Mouse (Mus musculus) midbrain, postnatal 0 days (tissue): ENCODE data around the gene Timp3. TPM values are rescaled to one million over a fixed set of nuclear protein-coding genes. Genes with fewer than 3 reads are reported as not detected.
A peak's percentile ranks its signal among the peaks of the same experiment; 100 is the strongest.

Experiments used
- ATAC-seq: fragments of 200-750 bp; cut with Nextera tagmentation; 2 replicates; pipeline ENCODE4 v1.8.0; 2017; ENCODE audit warnings: moderate number of reproducible peaks, mild to moderate bottlenecking, moderate TSS enrichment, moderate library complexity; ENCODE audit not compliant: low FRiP score
- DNase-seq: peaks from one replicate; pipeline ENCODE4 v3.0.0-alpha.2; 2015; ENCODE audit warnings: low spot score
- H3K27ac ChIP-seq: fragments of 300-500 bp; sonication (generic); 2 replicates; pipeline ENCODE4 v1.5.1; 2014; ENCODE audit warnings: low read depth, mild to moderate bottlenecking, low read length, mixed read lengths
- H3K27me3 ChIP-seq: fragments of 300-500 bp; sonication (generic); 2 replicates; pipeline ENCODE4 v1.6.1; 2014; ENCODE audit warnings: low read length, control low read depth, mixed read lengths; ENCODE audit not compliant: insufficient read depth
- H3K36me3 ChIP-seq: fragments of 300-500 bp; sonication (generic); 2 replicates; pipeline ENCODE4 v1.6.1; 2014; ENCODE audit warnings: low read length, control low read depth, mixed read lengths; ENCODE audit not compliant: insufficient read depth
- H3K4me1 ChIP-seq: fragments of 300-500 bp; sonication (generic); 2 replicates; pipeline ENCODE4 v1.6.1; 2014; ENCODE audit warnings: mild to moderate bottlenecking, control low read depth, antibody characterized with exemption, low read length, mixed read lengths; ENCODE audit not compliant: insufficient read depth
- H3K4me2 ChIP-seq: fragments of 300-500 bp; sonication (generic); 2 replicates; pipeline ENCODE4 v1.6.1; 2014; ENCODE audit warnings: low read depth, mild to moderate bottlenecking, low read length, mixed read lengths; ENCODE audit not compliant: poor library complexity, severe bottlenecking
- H3K4me3 ChIP-seq: fragments of 300-500 bp; sonication (generic); 2 replicates; pipeline ENCODE4 v1.5.1; 2014; ENCODE audit warnings: low read depth, mild to moderate bottlenecking, low read length, moderate library complexity
- H3K9ac ChIP-seq: fragments of 300-500 bp; sonication (generic); replicated peaks from 2 replicates; pipeline ENCODE4 v1.6.1; 2014; ENCODE audit warnings: mild to moderate bottlenecking, low read length, moderate library complexity, mixed read lengths; ENCODE audit not compliant: poor library complexity, severe bottlenecking
- H3K9me3 ChIP-seq: fragments of 300-500 bp; sonication (generic); 2 replicates; pipeline ENCODE4 v1.6.1; 2016; ENCODE audit warnings: low read length, control low read depth
- CTCF ChIP-seq: IDR thresholded peaks from 2 replicates; pipeline ENCODE4 v1.5.1; 2016; ENCODE audit warnings: antibody characterized with exemption, mild to moderate bottlenecking
- WGBS: fragments of 180-500 bp; shearing (Covaris S2); extraction: QIAGEN DNeasy Blood & Tissue Kit; methylation state at CpG from one replicate; pipeline ENCODE4 v1.1.7; 2014; 5-methylcytosine and 5-hydroxymethylcytosine counted together
- polyA plus RNA-seq: library from polyadenylated mRNA; unstranded; fragments of >200 nt; fragmentation: Nextera tagmentation; extraction: Ambion mirVana; gene quantifications from 2 replicates; pipeline ENCODE4 v1.2.1, GENCODE M21; 2015
- total RNA-seq: library from RNA; depleted of rRNA; stranded (reverse); fragments of >200 nt; gene quantifications from 2 replicates; pipeline ENCODE4 v1.2.3, GENCODE M21; 2014

Timp3 gene
- total and polyA plus RNA-seq, 2 experiments from 2014 or later, result 47.3 to 105 TPM

- no peak overlapping the region for H3K4me3 ChIP-seq
- no peak overlapping the region for H3K27ac ChIP-seq
- H3K4me2 ChIP-seq, result peak overlapping the region; percentile 16; the same call in 1 of the 2 replicates
- H3K27me3 ChIP-seq, result no peaks in the 10 kb centered on the region
- no peaks in the 10 kb centered on the region for H3K9me3 ChIP-seq
- DNase-seq (no peak), ATAC-seq (no peak)
- peak; percentile 5; the same call in 1 of the 2 replicates for TF ChIP-seq CTCF
- no peak overlapping the region for H3K9ac ChIP-seq
- no peaks in the 10 kb centered on the region; the same call in 1 of the 2 replicates for H3K36me3 ChIP-seq
- 0% methylated on average over 2 of the region's 2 CpGs for WGBS
- peaks cover 18% of the 10 kb centered on the region; the same call in 1 of the 2 replicates for H3K4me1 ChIP-seq
Measured at GRCm38 (mm10) chr10:86304583-86304982, 4.4 kb downstream of the Timp3 start.

GRCm38 (mm10) chr10:86307235-86307634, 7.1 kb downstream of the Timp3 start:
- Histone ChIP-seq H3K4me3 (no peak overlapping the region), H3K9me3 (no peaks in the 10 kb centered on the region), H3K36me3 (no peaks in the 10 kb centered on the region; the same call in 1 of the 2 replicates), H3K27ac (no peak overlapping the region), H3K4me1 (peaks cover 10% of the 10 kb centered on the region; the same call in 1 of the 2 replicates), H3K27me3 (no peaks in the 10 kb centered on the region), H3K9ac (no peak overlapping the region), H3K4me2 (no peak overlapping the region)
- WGBS, result 91% methylated on average over 4 of the region's 4 CpGs
- DNase-seq, result no peak
- no peak for ATAC-seq
- no peak for TF ChIP-seq CTCF

- Histone ChIP-seq H3K27me3 (no peaks in the 10 kb centered on the region), H3K4me3 (no peak overlapping the region), H3K9ac (no peak overlapping the region), H3K9me3 (no peaks in the 10 kb centered on the region), H3K4me2 (no peak overlapping the region), H3K27ac (no peak overlapping the region), H3K4me1 (no peaks in the 10 kb centered on the region), H3K36me3 (no peaks in the 10 kb centered on the region; the same call in 1 of the 2 replicates)
- ATAC-seq (no peak), DNase-seq (no peak)
- TF ChIP-seq CTCF, result no peak
- 79% methylated on average over 6 of the region's 6 CpGs for WGBS
Measured at GRCm38 (mm10) chr10:86310527-86310926, 10.4 kb downstream of the Timp3 start.

GRCm38 (mm10) chr10:86312976-86313375, 12.8 kb downstream of the Timp3 start:
- H3K4me3 ChIP-seq, result no peak overlapping the region
- no peak for DNase-seq
- H3K36me3 ChIP-seq, result no peaks in the 10 kb centered on the region
- H3K4me2 ChIP-seq, result no peak overlapping the region
- H3K9ac ChIP-seq, result no peak overlapping the region
- H3K27me3 ChIP-seq, result no peaks in the 10 kb centered on the region
- H3K4me1 ChIP-seq, result no peaks in the 10 kb centered on the region
- H3K9me3 ChIP-seq, result no peaks in the 10 kb centered on the region
- TF ChIP-seq CTCF, result no peak
- 91% methylated on average over 3 of the region's 3 CpGs for WGBS
- ATAC-seq, result no peak
- H3K27ac ChIP-seq, result no peak overlapping the region

GRCm38 (mm10) chr10:86313448-86313847, 13.3 kb downstream of the Timp3 start:
- H3K27me3 ChIP-seq, result no peaks in the 10 kb centered on the region
- no peak for TF ChIP-seq CTCF
- ATAC-seq (no peak), DNase-seq (no peak)
- H3K36me3 ChIP-seq, result no peaks in the 10 kb centered on the region
- H3K4me2 ChIP-seq, result no peak overlapping the region
- no peak overlapping the region for H3K4me3 ChIP-seq
- H3K27ac ChIP-seq, result no peak overlapping the region
- H3K4me1 ChIP-seq, result no peaks in the 10 kb centered on the region
- H3K9ac ChIP-seq, result no peak overlapping the region
- 71% methylated on average over 1 of the region's 1 CpGs for WGBS
- H3K9me3 ChIP-seq, result no peaks in the 10 kb centered on the region

GRCm38 (mm10) chr10:86315513-86315912, 15.3 kb downstream of the Timp3 start:
- TF ChIP-seq CTCF, result no peak
- no peak overlapping the region for H3K4me2 ChIP-seq
- no peak overlapping the region for H3K9ac ChIP-seq
- H3K27ac ChIP-seq, result no peak overlapping the region
- no peak for ATAC-seq
- no peak for DNase-seq
- H3K27me3 ChIP-seq, result no peaks in the 10 kb centered on the region
- H3K4me3 ChIP-seq, result no peak overlapping the region
- WGBS, result 47% methylated on average over 3 of the region's 3 CpGs
- no peaks in the 10 kb centered on the region for H3K36me3 ChIP-seq
- no peaks in the 10 kb centered on the region for H3K4me1 ChIP-seq
- no peaks in the 10 kb centered on the region for H3K9me3 ChIP-seq
